Mouse (Mus musculus): ENCODE data around the gene Acsl3. TPM values are rescaled to one million over a fixed set of nuclear protein-coding genes. Genes with fewer than 3 reads are reported as not detected.

Acsl3 gene
- 1 to 10 TPM in 2 of 3 experiments, under 1 TPM in 1; 0.77 to 5.7 (median 2.1) TPM for polyA plus RNA-seq (2017; shearing (Covaris generic))

DNA sequence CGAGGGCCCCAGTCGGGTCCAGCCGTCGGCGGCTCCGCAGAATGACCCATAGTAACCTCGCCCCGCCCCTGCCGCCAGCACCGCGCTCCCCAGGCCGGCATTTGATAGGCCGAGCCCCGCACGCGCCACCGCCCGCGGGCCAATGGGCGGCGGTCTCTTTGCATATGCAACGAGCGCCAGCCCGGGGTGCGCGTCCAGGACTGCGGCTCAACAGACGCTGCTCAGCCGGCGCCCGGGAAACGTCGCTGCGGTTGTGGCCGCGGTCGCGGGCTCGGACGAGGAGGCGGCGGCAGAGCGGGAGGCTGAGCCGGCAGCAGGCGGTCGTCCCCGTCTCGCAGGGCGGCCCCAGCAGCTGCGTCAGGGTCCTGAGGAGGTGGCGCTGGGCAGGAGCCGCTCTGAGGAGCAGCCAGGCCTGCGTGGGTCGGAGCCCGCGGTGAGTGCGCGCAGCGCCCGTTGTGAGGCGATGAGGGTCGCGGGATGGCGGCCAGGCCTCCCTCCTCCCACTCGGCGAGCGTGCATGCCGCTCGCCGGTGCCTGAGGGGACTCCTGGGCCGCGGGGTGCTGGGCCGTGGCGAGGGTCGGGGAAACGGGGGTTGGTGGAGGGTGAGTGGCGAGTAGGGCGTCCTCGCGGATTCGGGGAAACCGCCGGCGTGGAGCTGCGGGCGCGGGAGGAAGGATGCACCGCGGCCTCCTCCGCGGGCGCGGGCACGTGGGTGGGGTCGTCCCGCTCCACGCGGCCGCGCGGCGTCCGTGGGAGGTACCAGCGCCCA lies at the start of gene Acsl3, which contains the start of gene Utp14b:
TSS of gene Acsl3 (plus strand) at position 155 of the 770 bp plus-strand sequence.
TSS of gene Utp14b (plus strand) at position 368 of the 770 bp plus-strand sequence.
- ATAC-seq: peak; percentile 93

- no peak for ATAC-seq
Observed at GRCm38 (mm10) chr1:78609134-78609907, 48.3 kb upstream of the Acsl3 start.

GRCm38 (mm10) chr1:78611039-78611438 lies 46.6 kb upstream of the Acsl3 start:
- ATAC-seq: no peak

- no peak for ATAC-seq
Observed at GRCm38 (mm10) chr1:78612959-78613358, 44.7 kb upstream of the Acsl3 start.

GRCm38 (mm10) chr1:78624352-78624751 lies 33.3 kb upstream of the Acsl3 start:
- ATAC-seq: no peak

GRCm38 (mm10) chr1:78634486-78634885 lies 23.1 kb upstream of the Acsl3 start:
- no peak for ATAC-seq

- ATAC-seq: no peak
Observed at GRCm38 (mm10) chr1:78640871-78641270, 16.8 kb upstream of the Acsl3 start.

GRCm38 (mm10) chr1:78641791-78642190 lies 15.8 kb upstream of the Acsl3 start:
- ATAC-seq: no peak

DNA sequence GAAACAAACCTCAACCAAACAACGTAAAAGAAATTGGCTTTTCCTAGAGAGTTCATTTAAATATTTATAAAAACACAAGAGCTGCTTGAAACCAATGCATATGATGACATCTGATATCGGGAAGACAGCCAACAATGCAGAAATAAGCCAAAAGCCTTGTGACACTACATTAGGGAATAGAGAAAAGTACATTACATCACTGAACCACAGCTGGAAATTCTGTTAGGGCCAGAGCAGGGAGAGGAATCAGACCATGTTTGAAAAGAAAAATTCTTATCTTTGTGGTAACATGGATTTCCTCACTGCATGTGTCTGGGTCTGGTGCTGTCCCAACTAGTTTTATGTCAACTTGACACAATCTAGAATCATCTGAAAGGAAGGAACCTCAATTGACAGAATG lies 15.4 kb upstream of the Acsl3 start:
- ATAC-seq: no peak

GRCm38 (mm10) chr1:78647317-78647885 lies 10.2 kb upstream of the Acsl3 start:
- no peak for ATAC-seq

GRCm38 (mm10) chr1:78649269-78650061 lies 8.2 kb upstream of the Acsl3 start:
- ATAC-seq: no peak

- no peak for ATAC-seq
Observed at GRCm38 (mm10) chr1:78656472-78656871, 1.2 kb upstream of the Acsl3 start.

GRCm38 (mm10) chr1:78657021-78657629 lies 500 bp upstream of the Acsl3 start:
- ATAC-seq: no peak

GRCm38 (mm10) chr1:78658441-78659269 lies 1.0 kb downstream of the Acsl3 start:
- ATAC-seq: no peak

GRCm38 (mm10) chr1:78659270-78659823 lies 1.7 kb downstream of the Acsl3 start:
- ATAC-seq: no peak

GRCm38 (mm10) chr1:78664326-78664725 lies 6.7 kb downstream of the Acsl3 start:
- no peak for ATAC-seq

- ATAC-seq: no peak
Observed at GRCm38 (mm10) chr1:78665954-78666499, 8.4 kb downstream of the Acsl3 start.

- no peak for ATAC-seq
Observed at GRCm38 (mm10) chr1:78666585-78666984, 9.0 kb downstream of the Acsl3 start.

DNA sequence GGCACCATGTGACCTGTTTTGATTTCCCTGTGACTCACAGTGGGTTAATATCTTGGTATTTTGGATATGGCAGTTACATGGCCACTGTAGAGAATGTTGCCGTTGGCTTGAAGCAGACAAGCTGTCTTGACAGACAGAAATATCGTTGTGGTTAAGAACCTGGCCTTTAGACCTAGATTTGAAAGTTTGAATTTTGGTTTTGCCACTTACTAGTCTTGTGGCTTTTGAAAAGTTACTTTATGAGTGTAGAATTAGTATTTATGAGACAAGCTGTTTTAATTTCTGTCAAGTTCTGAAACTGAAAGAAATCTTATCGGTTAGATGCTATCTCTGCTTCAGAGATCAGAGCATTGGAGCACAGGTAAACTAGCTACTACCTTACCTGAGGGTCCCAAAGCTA lies 24.7 kb downstream of the Acsl3 start:
- ATAC-seq: no peak

DNA sequence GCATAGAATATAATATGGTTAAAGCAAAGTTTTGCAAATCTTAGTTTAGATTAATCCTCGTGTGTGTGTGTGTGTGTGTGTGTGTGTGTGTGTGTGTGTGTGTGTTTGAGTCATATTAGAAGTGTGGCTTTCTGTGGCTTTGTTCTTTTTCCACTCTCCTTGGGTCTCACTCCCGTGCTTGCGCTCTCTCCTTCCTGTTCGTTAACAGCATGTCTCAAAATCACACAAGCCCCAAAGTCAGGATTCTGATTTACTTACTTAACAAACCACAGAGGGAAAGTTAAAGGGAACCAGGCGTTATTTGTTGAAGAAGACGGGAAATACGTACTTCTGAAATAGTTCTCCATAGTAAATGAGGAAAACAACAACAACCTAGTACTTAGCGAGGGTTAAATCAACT lies 26.5 kb downstream of the Acsl3 start:
- no peak for ATAC-seq

DNA sequence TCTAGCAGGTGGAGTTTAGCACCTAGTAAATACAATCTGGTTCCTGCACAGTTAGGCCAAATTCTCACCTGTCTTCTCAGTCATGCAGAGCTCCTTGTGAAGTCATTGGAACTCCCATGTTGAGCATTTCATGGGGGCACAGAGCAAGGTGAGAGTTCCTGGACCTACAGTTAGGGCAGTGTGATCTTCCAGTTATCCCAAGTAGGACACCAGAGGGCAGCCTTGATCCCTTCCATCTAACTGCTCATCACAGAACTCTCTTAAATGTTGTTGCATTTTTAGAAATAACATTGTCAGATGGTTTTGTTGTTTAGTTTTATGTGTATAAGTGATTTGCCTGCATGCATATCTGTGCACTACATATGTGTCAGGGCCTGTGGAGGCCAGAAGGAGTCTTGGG lies 29.2 kb downstream of the Acsl3 start:
- no peak for ATAC-seq

Data from inflammation-experienced regulatory T-cells, adult 6 months (primary cell).